Mouse (Mus musculus) small intestine, adult 2 months (tissue): Measurements from ENCODE around the gene Fam213a. TPM values are rescaled to one million over a fixed set of nuclear protein-coding genes. Genes with fewer than 3 reads are reported as not detected.

Source experiments
- H3K27ac ChIP-seq: fragments of 200-500 bp; 2 replicates; pipeline ENCODE4 v1.5.1; 2012; ENCODE audit warnings: low read depth, low read length, control low read depth, inconsistent platforms; ENCODE audit not compliant: insufficient read depth
- H3K27me3 ChIP-seq: fragments of 200-500 bp; 2 replicates; pipeline ENCODE4 v1.6.1; 2012; ENCODE audit warnings: mild to moderate bottlenecking, moderate library complexity, low read length, inconsistent platforms; ENCODE audit not compliant: control insufficient read depth, insufficient read depth
- H3K36me3 ChIP-seq: fragments of 200-500 bp; 2 replicates; pipeline ENCODE4 v1.6.1; 2012; ENCODE audit warnings: mild to moderate bottlenecking, low read length, control low read depth, inconsistent platforms; ENCODE audit not compliant: control insufficient read depth, insufficient read depth
- H3K4me1 ChIP-seq: fragments of 200-500 bp; 2 replicates; pipeline ENCODE4 v1.6.1; 2012; ENCODE audit warnings: low read length, inconsistent platforms, mixed read lengths; ENCODE audit not compliant: control insufficient read depth, insufficient read depth, insufficient read length
- H3K4me3 ChIP-seq: fragments of 200-500 bp; 2 replicates; pipeline ENCODE4 v1.5.1; 2012; ENCODE audit warnings: low read depth, mild to moderate bottlenecking, control low read depth, inconsistent platforms, low read length, moderate library complexity
- CTCF ChIP-seq: fragments of 200-500 bp; IDR thresholded peaks from 2 replicates; pipeline ENCODE4 v1.5.1; 2012; ENCODE audit warnings: low read depth, mild to moderate bottlenecking, control low read depth, inconsistent platforms, low read length, moderate library complexity, mixed read lengths; ENCODE audit not compliant: insufficient replicate concordance, insufficient read length; ENCODE audit errors: extremely low read depth
- POLR2A ChIP-seq: fragments of 200-500 bp; IDR thresholded peaks from 2 replicates; pipeline ENCODE4 v1.6.1; 2012; ENCODE audit warnings: low read depth, mild to moderate bottlenecking, control low read depth, inconsistent platforms, low read length, moderate library complexity
- WGBS: fragments of 180-500 bp; shearing (Covaris S2); methylation state at CpG from one replicate; pipeline ENCODE4 v1.1.7; 2018; 5-methylcytosine and 5-hydroxymethylcytosine counted together
- polyA plus RNA-seq: library from polyadenylated mRNA; depleted of rRNA; stranded (reverse); fragments of >200 nt; gene quantifications from 2 replicates; pipeline ENCODE4 v1.2.3, GENCODE M21; 2012; rRNA removed

Fam213a gene
- polyA plus RNA-seq, 1 experiment: 29.9 TPM

DNA sequence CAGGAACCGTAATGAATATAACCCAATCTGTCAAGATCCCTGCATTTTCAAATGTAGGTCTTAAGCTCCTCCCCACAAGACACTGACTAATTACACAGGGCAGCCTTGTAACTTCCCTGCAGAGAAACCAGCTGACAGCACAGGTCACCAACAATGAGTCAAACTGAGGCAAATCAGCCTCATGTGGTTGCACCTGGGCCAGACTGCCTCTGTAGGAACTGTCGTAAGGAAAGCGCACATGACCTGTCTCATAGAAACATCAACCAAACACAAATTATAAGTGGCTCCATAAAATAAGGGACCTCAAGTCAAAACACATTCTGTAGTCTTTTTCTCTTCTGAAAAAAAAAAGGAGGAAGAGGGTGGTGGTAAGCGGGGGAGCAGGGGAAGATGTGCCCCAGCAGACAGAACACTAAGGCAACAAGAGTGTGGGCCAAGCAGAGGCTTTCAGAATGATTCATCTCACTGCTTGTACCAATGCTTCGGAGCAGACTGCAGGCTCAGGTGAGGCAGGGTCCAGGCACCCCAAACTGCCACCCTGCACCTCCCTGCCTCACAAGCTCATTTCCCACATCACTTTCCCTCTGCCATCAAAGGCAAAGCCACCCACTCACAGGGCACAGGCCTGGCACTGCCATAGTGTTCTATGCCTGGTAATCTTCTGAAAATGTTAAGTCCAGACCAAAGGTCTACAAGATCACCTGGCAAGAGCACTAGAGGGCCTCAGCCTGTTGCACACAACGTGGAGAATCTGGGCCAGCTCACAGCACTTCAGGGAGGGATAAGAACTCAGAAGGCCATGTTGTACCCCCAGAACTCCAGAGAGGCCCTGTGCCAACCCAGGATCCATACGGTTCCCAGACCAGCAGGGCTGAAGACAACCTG, 63.6 kb downstream of the Fam213a start:
- peaks cover 36% of the 10 kb centered on the region for H3K4me1 ChIP-seq
- no peak overlapping the region for H3K4me3 ChIP-seq
- H3K36me3 ChIP-seq: 0 out of 2 replicates have a peak, but pooled peaks cover 1% of the 10 kb centered on the region
- no peak for TF ChIP-seq POLR2A
- TF ChIP-seq CTCF: no peak
- H3K27me3 ChIP-seq: no peaks in the 10 kb centered on the region
- 55% methylated on average over 7 of the region's 7 CpGs for WGBS
- H3K27ac ChIP-seq: peak overlapping the region; percentile 19; the same call in 1 of the 2 replicates

DNA sequence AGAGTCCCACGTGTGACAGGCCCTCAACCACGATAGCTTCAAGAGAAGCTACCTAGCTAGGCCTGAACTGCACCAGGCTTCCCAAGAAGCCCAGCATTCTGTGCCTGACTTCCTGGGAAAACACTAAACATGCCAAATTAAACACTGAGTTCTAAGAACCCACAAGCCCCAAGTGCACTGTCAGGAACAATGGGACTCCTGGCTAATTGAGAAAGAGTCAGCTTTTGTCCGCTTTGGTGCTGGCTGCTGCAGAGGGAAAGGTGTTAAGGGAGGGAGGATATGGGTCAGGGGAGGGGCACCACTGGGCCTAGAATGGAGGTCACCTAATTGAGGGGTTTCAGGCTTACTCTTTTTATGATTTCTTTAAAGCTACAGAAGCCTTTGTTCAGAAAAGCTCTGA, 64.5 kb downstream of the Fam213a start:
- Histone ChIP-seq H3K4me1 (peaks cover 35% of the 10 kb centered on the region), H3K4me3 (no peak overlapping the region), H3K27ac (peak overlapping the region; percentile 68; the same call in 1 of the 2 replicates), H3K36me3 (0 out of 2 replicates have a peak, but pooled peaks cover 1% of the 10 kb centered on the region), H3K27me3 (no peaks in the 10 kb centered on the region)
- WGBS: 62% methylated on average over 3 of the region's 3 CpGs
- no peak for TF ChIP-seq POLR2A
- no peak for TF ChIP-seq CTCF

DNA sequence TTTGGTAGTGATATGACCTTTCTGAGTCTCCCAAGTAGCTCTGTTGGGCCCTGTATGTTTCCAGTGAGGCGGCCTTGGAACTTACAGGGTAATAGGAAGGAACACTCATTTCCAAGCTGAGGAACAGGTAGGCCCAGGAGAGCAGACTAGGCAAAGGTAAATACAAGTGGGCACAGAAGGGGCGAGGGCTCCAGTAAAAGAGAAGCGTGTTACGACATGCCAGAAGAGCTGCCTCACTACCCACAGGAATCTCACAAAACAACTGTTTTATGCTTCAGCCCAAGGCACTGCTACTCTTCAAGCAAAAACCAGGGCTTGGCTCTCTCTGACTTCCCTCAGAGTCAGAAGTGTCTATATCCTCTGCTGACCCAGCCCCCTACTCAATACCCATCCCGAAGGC, 65.1 kb downstream of the Fam213a start:
- Histone ChIP-seq H3K4me3 (no peak overlapping the region), H3K27me3 (no peaks in the 10 kb centered on the region), H3K36me3 (0 out of 2 replicates have a peak, but pooled peaks cover 1% of the 10 kb centered on the region), H3K27ac (peak overlapping the region; percentile 68), H3K4me1 (peaks cover 33% of the 10 kb centered on the region)
- 80% methylated on average over 5 of the region's 5 CpGs for WGBS
- no peak for TF ChIP-seq POLR2A
- no peak for TF ChIP-seq CTCF

DNA sequence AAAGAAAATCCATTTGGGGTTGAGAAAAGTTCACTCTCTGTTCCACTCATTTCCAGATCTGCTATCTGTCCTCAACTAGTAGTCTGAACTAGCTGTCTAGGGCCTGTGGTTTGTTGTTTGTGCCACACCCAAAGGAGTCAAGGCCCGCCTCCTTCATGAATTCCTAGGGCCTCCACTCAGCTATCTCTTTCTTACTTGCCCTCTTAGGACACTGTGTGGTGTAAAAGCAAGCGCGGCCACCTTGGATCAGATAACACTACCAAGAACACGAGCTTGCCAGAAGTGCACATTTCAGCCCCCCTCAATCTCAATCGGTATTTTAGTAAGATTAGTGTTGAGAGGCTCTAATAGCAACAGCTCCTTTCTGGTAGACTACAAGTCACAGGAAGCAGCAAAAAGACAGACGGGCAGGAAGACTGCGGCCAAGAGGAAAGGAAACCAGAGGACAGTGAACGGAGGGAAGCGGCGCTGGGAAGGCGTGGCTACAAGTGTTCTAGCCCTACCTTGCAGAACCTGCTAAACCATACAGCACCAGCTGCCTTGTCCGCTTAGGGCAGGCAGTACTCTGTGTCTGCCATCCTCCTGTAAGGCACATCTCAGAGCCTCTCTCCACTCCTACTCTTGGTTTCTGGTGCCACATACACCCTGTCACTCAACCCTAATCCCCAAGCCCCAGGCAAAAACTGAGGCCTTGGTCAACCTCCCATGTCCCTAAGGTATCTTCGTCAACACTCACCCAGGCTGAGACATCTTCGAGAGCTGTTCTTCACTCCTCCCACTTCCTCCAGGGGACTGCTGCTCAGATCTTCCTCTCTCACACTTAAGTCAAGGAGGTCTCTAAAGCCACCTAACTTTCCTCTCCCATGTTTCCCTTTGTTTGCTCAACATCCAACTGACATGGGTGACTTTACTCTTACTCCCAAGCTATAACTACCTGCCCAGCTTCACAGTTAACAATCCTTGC, 65.9 kb downstream of the Fam213a start:
- Histone ChIP-seq H3K27me3 (no peaks in the 10 kb centered on the region), H3K36me3 (0 out of 2 replicates have a peak, but pooled peaks cover 1% of the 10 kb centered on the region), H3K4me3 (peak overlapping the region; percentile 9; the same call in 1 of the 2 replicates), H3K4me1 (peaks cover 30% of the 10 kb centered on the region), H3K27ac (peak overlapping the region; percentile 68)
- 15% methylated on average over 14 of the region's 14 CpGs for WGBS
- TF ChIP-seq CTCF (no peak), POLR2A (no peak)

DNA sequence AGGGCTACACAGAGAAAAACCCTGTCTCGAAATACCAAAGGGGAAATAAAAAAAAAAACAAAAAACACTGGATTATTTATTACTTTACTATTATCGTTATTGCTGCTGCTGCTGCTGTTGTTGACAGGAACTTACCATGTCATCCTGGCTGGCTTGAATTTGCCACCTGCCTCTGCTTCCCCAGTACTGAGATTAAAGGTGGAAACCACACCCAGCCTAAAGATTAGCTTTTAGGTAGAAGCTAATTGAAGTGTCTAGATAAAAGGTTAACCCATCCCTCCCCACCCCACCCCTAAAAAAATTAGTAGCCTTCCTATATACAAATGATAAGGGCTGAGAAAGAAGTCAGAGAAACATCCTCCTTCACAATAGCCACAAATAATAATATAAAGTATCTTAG, 69.8 kb downstream of the Fam213a start:
- WGBS: 44% methylated on average over 2 of the region's 2 CpGs
- peaks cover 12% of the 10 kb centered on the region; the same call in 1 of the 2 replicates for H3K4me1 ChIP-seq
- TF ChIP-seq POLR2A: no peak
- no peak for TF ChIP-seq CTCF
- H3K36me3 ChIP-seq: no peaks in the 10 kb centered on the region
- no peak overlapping the region for H3K4me3 ChIP-seq
- H3K27me3 ChIP-seq: no peaks in the 10 kb centered on the region
- no peak overlapping the region for H3K27ac ChIP-seq

Other genes starting within 250 kb of the Fam213a start
- 0.09 and 0.13 TPM in 2 replicates for gene Sh2d4b, start 120.5 kb downstream of the Fam213a start, polyA plus RNA-seq
- 18.4 and 38.2 TPM in 2 replicates for gene Tspan14, start 47.0 kb downstream of the Fam213a start, polyA plus RNA-seq
- not detected in 2 replicates for gene Dydc2, start 55.4 kb upstream of the Fam213a start, polyA plus RNA-seq
- not detected in 2 replicates for gene Dydc1, start 59.1 kb upstream of the Fam213a start, polyA plus RNA-seq
- 2.5 TPM in 1 of 2 replicates, not detected in the other for gene Mat1a, start 91.2 kb upstream of the Fam213a start, polyA plus RNA-seq
- gene Sftpa1, start 118.0 kb upstream of the Fam213a start, polyA plus RNA-seq: not detected in 2 replicates
- not detected in 2 replicates for gene Mbl1, start 137.7 kb upstream of the Fam213a start, polyA plus RNA-seq
- 0.24 TPM in 1 of 2 replicates, not detected in the other for gene Sftpd, start 171.4 kb upstream of the Fam213a start, polyA plus RNA-seq